Mouse (Mus musculus): Measurements from ENCODE around the gene Mpp2. TPM values are rescaled to one million over a fixed set of nuclear protein-coding genes. Genes with fewer than 3 reads are reported as not detected.

The Mpp2 gene
- polyA plus RNA-seq, 1 experiment from 2014 or later = 6.0 TPM

- Histone ChIP-seq H3K4me2 (no peak overlapping the region), H3K9ac (no peak overlapping the region), H3K27ac (no peak overlapping the region), H3K4me3 (peak overlapping the region; percentile 77; the same call in 1 of the 2 replicates), H3K4me1 (replicated peaks) (peaks cover 14% of the 10 kb centered on the region), H3K36me3 (no peaks in the 10 kb centered on the region), H3K27me3 (peaks cover 8% of the 10 kb centered on the region; the same call in 1 of the 2 replicates), H3K9me3 (replicated peaks) (no peaks in the 10 kb centered on the region)
- WGBS = 55% methylated on average over 7 of the region's 7 CpGs
- ATAC-seq (replicated peaks; ENCODE audit: insufficient number of reproducible peaks, insufficient read depth, low FRiP score, low read depth) = no peak
Observed at GRCm38 (mm10) chr11:102025354-102025753, 63.0 kb downstream of the Mpp2 start.

- no peak overlapping the region for H3K4me2 ChIP-seq
- WGBS = 85% methylated on average over 4 of the region's 4 CpGs
Observed at GRCm38 (mm10) chr11:102024875-102025274, 63.4 kb downstream of the Mpp2 start.

DNA sequence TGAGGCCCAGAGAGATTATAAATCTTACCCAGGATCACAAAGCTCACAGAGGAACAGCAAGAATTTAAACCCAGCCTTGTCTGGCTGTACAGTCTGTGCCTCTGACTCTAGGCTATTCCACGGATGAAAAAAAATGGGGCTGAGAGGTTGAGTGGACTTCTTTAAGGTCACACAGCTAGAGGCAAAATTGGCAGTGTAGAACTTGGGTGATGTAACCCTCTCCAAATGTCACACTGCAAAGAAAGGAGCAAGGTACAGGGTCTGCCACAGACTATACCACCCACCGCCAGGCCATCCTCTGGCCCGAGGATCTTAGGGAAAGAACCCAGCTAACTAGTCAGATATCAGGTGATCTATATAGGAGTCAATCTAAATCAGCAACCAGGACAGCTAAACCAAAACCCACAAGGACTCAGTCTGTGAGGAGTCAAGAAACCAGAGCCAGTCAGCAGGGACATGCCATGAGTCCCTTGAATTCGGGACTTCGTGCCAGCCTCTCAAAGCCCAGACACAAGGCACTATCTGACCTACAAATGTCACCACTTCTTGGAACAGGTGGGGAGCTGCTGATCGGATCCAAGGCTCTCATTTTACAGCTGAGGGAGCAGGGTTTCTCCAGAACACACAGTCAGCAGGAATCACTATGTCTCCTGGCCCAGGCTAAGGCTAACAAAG lies 64.1 kb downstream of the Mpp2 start:
- 75% methylated on average over 6 of the region's 6 CpGs for WGBS
- peaks cover 8% of the 10 kb centered on the region; the same call in 1 of the 2 replicates for H3K27me3 ChIP-seq
- H3K9me3 ChIP-seq (replicated peaks) = no peaks in the 10 kb centered on the region
- no peak overlapping the region for H3K4me3 ChIP-seq
- H3K4me2 ChIP-seq = no peak overlapping the region
- H3K9ac ChIP-seq = no peak overlapping the region
- no peak overlapping the region for H3K27ac ChIP-seq
- peaks cover 14% of the 10 kb centered on the region for H3K4me1 ChIP-seq (replicated peaks)
- no peak for ATAC-seq (replicated peaks; ENCODE audit: insufficient number of reproducible peaks, insufficient read depth, low FRiP score, low read depth)
- H3K36me3 ChIP-seq = no peaks in the 10 kb centered on the region

More at GRCm38 (mm10) chr11:102024875-102025274, 63.4 kb downstream of the Mpp2 start:
- Histone ChIP-seq H3K27ac (no peak overlapping the region), H3K36me3 (no peaks in the 10 kb centered on the region), H3K9me3 (replicated peaks) (no peaks in the 10 kb centered on the region), H3K4me3 (no peak overlapping the region), H3K9ac (no peak overlapping the region), H3K4me1 (replicated peaks) (peaks cover 14% of the 10 kb centered on the region), H3K27me3 (peaks cover 8% of the 10 kb centered on the region; the same call in 1 of the 2 replicates)
- ATAC-seq (replicated peaks; ENCODE audit: insufficient number of reproducible peaks, insufficient read depth, low FRiP score, low read depth) = no peak

GRCm38 (mm10) chr11:102023406-102023805 lies 64.9 kb downstream of the Mpp2 start:
- H3K27ac ChIP-seq = no peak overlapping the region
- WGBS = 84% methylated on average over 13 of the region's 13 CpGs

GRCm38 (mm10) chr11:102021196-102021595 lies 67.1 kb downstream of the Mpp2 start:
- ATAC-seq (replicated peaks; ENCODE audit: insufficient number of reproducible peaks, insufficient read depth, low FRiP score, low read depth) = no peak
- Histone ChIP-seq H3K27ac (no peak overlapping the region), H3K9me3 (replicated peaks) (no peaks in the 10 kb centered on the region), H3K9ac (no peak overlapping the region), H3K4me2 (no peak overlapping the region), H3K36me3 (no peaks in the 10 kb centered on the region), H3K27me3 (peaks cover 8% of the 10 kb centered on the region; the same call in 1 of the 2 replicates), H3K4me1 (replicated peaks) (peaks cover 8% of the 10 kb centered on the region), H3K4me3 (no peak overlapping the region)
- 88% methylated on average over 5 of the region's 5 CpGs for WGBS

More at GRCm38 (mm10) chr11:102023406-102023805, 64.9 kb downstream of the Mpp2 start:
- Histone ChIP-seq H3K4me2 (no peak overlapping the region), H3K36me3 (no peaks in the 10 kb centered on the region), H3K4me3 (no peak overlapping the region), H3K9me3 (replicated peaks) (no peaks in the 10 kb centered on the region), H3K4me1 (replicated peaks) (peaks cover 14% of the 10 kb centered on the region), H3K9ac (no peak overlapping the region), H3K27me3 (peaks cover 8% of the 10 kb centered on the region; the same call in 1 of the 2 replicates)
- no peak for ATAC-seq (replicated peaks; ENCODE audit: insufficient number of reproducible peaks, insufficient read depth, low FRiP score, low read depth)

DNA sequence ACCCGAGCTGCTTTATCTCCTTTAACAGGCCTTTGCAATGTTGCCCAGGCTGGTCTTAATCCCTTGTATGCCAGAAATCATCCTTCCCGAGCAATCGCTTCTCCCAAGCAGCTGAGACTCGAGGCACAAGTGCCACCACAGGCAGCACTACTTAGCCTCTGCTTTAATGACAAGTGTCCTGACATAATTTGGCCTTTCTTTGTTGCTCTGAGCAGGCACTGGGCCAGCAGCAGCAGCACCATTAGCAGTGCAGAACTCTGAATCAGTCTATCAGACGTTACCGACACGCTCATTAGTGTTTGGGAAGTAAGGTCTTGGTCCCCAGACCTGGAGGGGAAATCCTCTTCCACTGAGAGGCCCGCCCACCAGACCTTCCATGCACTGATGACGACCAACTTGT lies 68.6 kb downstream of the Mpp2 start:
- WGBS = 67% methylated on average over 9 of the region's 9 CpGs
- Histone ChIP-seq H3K4me1 (replicated peaks) (peaks cover 8% of the 10 kb centered on the region; the same call in 1 of the 2 replicates), H3K27me3 (peaks cover 8% of the 10 kb centered on the region; the same call in 1 of the 2 replicates), H3K9ac (no peak overlapping the region), H3K4me3 (no peak overlapping the region), H3K27ac (no peak overlapping the region), H3K36me3 (no peaks in the 10 kb centered on the region), H3K9me3 (replicated peaks) (no peaks in the 10 kb centered on the region), H3K4me2 (no peak overlapping the region)
- ATAC-seq (replicated peaks; ENCODE audit: insufficient number of reproducible peaks, insufficient read depth, low FRiP score, low read depth) = no peak

GRCm38 (mm10) chr11:102016136-102016535 lies 72.2 kb downstream of the Mpp2 start:
- Histone ChIP-seq H3K9ac (no peak overlapping the region), H3K36me3 (no peaks in the 10 kb centered on the region), H3K4me1 (replicated peaks) (peaks cover 8% of the 10 kb centered on the region; the same call in 1 of the 2 replicates), H3K9me3 (replicated peaks) (no peaks in the 10 kb centered on the region), H3K4me2 (no peak overlapping the region), H3K27me3 (no peaks in the 10 kb centered on the region), H3K27ac (peak overlapping the region; percentile 39), H3K4me3 (no peak overlapping the region)
- no peak for ATAC-seq (replicated peaks; ENCODE audit: insufficient number of reproducible peaks, insufficient read depth, low FRiP score, low read depth)
- 89% methylated on average over 1 of the region's 1 CpGs for WGBS

GRCm38 (mm10) chr11:102015472-102015871 lies 72.8 kb downstream of the Mpp2 start:
- no peak overlapping the region for H3K27ac ChIP-seq
- no peaks in the 10 kb centered on the region for H3K36me3 ChIP-seq
- no peaks in the 10 kb centered on the region for H3K9me3 ChIP-seq (replicated peaks)
- peaks cover 8% of the 10 kb centered on the region; the same call in 1 of the 2 replicates for H3K4me1 ChIP-seq (replicated peaks)
- H3K4me3 ChIP-seq = no peak overlapping the region
- H3K4me2 ChIP-seq = no peak overlapping the region
- no peak for ATAC-seq (replicated peaks; ENCODE audit: insufficient number of reproducible peaks, insufficient read depth, low FRiP score, low read depth)
- 74% methylated on average over 6 of the region's 6 CpGs for WGBS
- H3K9ac ChIP-seq = no peak overlapping the region
- H3K27me3 ChIP-seq = no peaks in the 10 kb centered on the region

GRCm38 (mm10) chr11:102013201-102013600 lies 75.1 kb downstream of the Mpp2 start:
- H3K9me3 ChIP-seq (replicated peaks) = no peaks in the 10 kb centered on the region
- no peak overlapping the region for H3K4me3 ChIP-seq
- no peaks in the 10 kb centered on the region for H3K36me3 ChIP-seq
- H3K4me1 ChIP-seq (replicated peaks) = peaks cover 8% of the 10 kb centered on the region; the same call in 1 of the 2 replicates
- no peak overlapping the region for H3K9ac ChIP-seq
- WGBS = 72% methylated on average over 8 of the region's 8 CpGs
- H3K27ac ChIP-seq = no peak overlapping the region
- H3K4me2 ChIP-seq = no peak overlapping the region
- H3K27me3 ChIP-seq = no peaks in the 10 kb centered on the region
- no peak for ATAC-seq (replicated peaks; ENCODE audit: insufficient number of reproducible peaks, insufficient read depth, low FRiP score, low read depth)

DNA sequence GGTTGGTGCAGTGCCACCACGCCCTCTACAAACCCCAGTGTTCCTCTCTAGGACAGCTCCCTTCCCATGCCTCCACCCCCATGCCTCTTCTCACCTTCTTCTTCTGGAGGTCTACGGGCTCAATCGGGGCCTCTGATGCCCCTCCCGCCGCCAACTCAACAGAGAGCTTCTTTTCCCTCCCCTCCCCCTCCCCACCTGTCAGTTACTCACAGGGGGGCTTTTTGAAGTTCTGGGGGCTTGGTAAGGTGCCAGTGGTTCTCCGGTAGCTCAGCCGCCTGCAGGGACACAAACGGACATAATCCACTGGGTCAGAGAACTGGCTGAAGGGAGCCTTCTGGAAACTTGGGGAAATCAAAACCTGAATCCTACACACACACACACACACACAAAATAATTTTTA lies 76.8 kb downstream of the Mpp2 start:
- H3K4me3 ChIP-seq = no peak overlapping the region
- H3K9me3 ChIP-seq (replicated peaks) = no peaks in the 10 kb centered on the region
- H3K4me2 ChIP-seq = no peak overlapping the region
- 73% methylated on average over 8 of the region's 8 CpGs for WGBS
- no peak overlapping the region for H3K9ac ChIP-seq
- H3K27ac ChIP-seq = no peak overlapping the region
- no peak for ATAC-seq (replicated peaks; ENCODE audit: insufficient number of reproducible peaks, insufficient read depth, low FRiP score, low read depth)
- peaks cover 6% of the 10 kb centered on the region; the same call in 1 of the 2 replicates for H3K4me1 ChIP-seq (replicated peaks)
- H3K36me3 ChIP-seq = no peaks in the 10 kb centered on the region
- H3K27me3 ChIP-seq = no peaks in the 10 kb centered on the region

GRCm38 (mm10) chr11:102010140-102010539 lies 78.2 kb downstream of the Mpp2 start:
- no peak overlapping the region for H3K9ac ChIP-seq
- no peaks in the 10 kb centered on the region for H3K4me1 ChIP-seq (replicated peaks)
- H3K9me3 ChIP-seq (replicated peaks) = no peaks in the 10 kb centered on the region
- no peak overlapping the region for H3K27ac ChIP-seq
- 80% methylated on average over 13 of the region's 13 CpGs for WGBS
- no peaks in the 10 kb centered on the region for H3K36me3 ChIP-seq
- ATAC-seq (replicated peaks; ENCODE audit: insufficient number of reproducible peaks, insufficient read depth, low FRiP score, low read depth) = no peak
- no peak overlapping the region for H3K4me3 ChIP-seq
- H3K27me3 ChIP-seq = no peaks in the 10 kb centered on the region
- no peak overlapping the region for H3K4me2 ChIP-seq

Data from heart, embryonic 15.5 days (tissue).